Mouse (Mus musculus) kidney, adult 2 months (tissue): ENCODE measurements around the gene Zfp950.

ENCODE experiments used
- CTCF ChIP-seq: fragments of 200-500 bp; conservative IDR thresholded peaks from 2 replicates; pipeline ENCODE4 v1.5.1; 2011; ENCODE audit warnings: low read depth, mild to moderate bottlenecking, control low read depth, low read length, moderate library complexity, mixed read lengths; ENCODE audit not compliant: insufficient read depth, insufficient read length
- POLR2A ChIP-seq: fragments of 200-500 bp; IDR thresholded peaks from one replicate; pipeline ENCODE4 v1.6.1; 2011; ENCODE audit warnings: low read depth, low read length, control low read depth

DNA sequence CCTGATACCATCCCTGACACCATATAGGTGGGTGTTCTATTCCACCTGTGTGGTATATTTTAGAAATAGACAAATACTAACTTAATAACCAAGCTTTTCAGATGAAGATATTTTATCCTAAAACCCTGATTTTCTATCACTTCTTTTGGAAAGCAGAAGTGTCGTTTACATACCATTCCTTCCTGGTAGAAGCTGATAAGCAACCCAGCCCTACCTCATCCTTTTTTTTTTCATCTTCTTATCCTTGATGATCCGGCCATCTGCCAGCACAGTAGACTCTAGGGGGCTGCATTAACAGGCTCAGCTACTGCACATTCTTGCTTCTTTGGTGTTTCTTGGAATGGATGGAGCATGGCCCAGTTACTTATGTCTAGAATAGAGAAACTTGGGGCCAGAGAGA is 55.4 kb downstream of the Zfp950 start:
- TF ChIP-seq CTCF (no peak), POLR2A (no peak)
